Mouse (Mus musculus) kidney, adult 2 months (tissue): ENCODE results near the gene Zmym1.

ENCODE experiments used
- CTCF ChIP-seq: fragments of 200-500 bp; conservative IDR thresholded peaks from 2 replicates; pipeline ENCODE4 v1.5.1; 2011; ENCODE audit warnings: low read depth, mild to moderate bottlenecking, control low read depth, low read length, moderate library complexity, mixed read lengths; ENCODE audit not compliant: insufficient read depth, insufficient read length
- POLR2A ChIP-seq: fragments of 200-500 bp; IDR thresholded peaks from one replicate; pipeline ENCODE4 v1.6.1; 2011; ENCODE audit warnings: low read depth, low read length, control low read depth

DNA sequence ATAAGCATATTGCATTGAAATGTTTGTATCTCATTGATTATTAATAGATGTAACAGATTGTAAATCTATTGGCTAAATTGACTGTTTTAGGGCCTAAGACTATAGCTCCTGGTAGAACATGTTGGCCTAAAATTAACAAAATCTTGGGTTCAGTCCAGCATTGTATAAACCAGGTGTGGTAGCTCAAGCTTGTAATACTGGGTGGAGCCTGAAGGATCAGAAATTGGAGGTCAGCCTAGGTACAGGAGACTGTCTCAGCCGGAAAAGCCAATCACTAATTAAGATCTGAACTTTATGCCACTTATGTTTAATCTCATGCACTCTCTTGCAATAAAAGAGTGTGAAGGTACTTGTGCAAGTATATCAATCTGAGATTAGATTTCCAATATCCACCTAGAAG is 24.8 kb upstream of the Zmym1 start:
- TF ChIP-seq CTCF (no peak), POLR2A (no peak)
